Mouse (Mus musculus) liver, postnatal 0 days (tissue): ENCODE measurements around the gene Kcnq2.

Source experiments
- CTCF ChIP-seq: sonication (generic); IDR thresholded peaks from 2 replicates; pipeline ENCODE4 v1.5.1; 2016; ENCODE audit warnings: antibody characterized with exemption, low read depth
- EP300 ChIP-seq: IDR thresholded peaks from 2 replicates; pipeline ENCODE4 v1.6.1; 2016; ENCODE audit warnings: antibody characterized with exemption, low read depth, mild to moderate bottlenecking

GRCm38 (mm10) chr2:181119952-181120351, 15.1 kb downstream of the Kcnq2 start:
- no peak for TF ChIP-seq CTCF
- no peak for TF ChIP-seq EP300
